Mouse (Mus musculus) intestine, postnatal 0 days (tissue): ENCODE data around the gene Specc1. TPM values are rescaled to one million over a fixed set of nuclear protein-coding genes. Genes with fewer than 3 reads are reported as not detected.

Experiments
- ATAC-seq: fragments of 200-750 bp; cut with Nextera tagmentation; 2 replicates; pipeline ENCODE4 v1.8.0; 2017; ENCODE audit warnings: mild to moderate bottlenecking, moderate TSS enrichment, moderate library complexity
- H3K27ac ChIP-seq: fragments of 300-500 bp; sonication (generic); 2 replicates; pipeline ENCODE4 v1.5.1; 2014; ENCODE audit warnings: mild to moderate bottlenecking, low read depth, low read length, moderate library complexity
- H3K27me3 ChIP-seq: fragments of 300-500 bp; sonication (generic); replicated peaks from 2 replicates; pipeline ENCODE4 v1.6.1; 2014; ENCODE audit warnings: low read length, mixed read lengths; ENCODE audit not compliant: control insufficient read depth, insufficient read depth
- H3K36me3 ChIP-seq: fragments of 300-500 bp; sonication (generic); 2 replicates; pipeline ENCODE4 v1.6.1; 2014; ENCODE audit warnings: mild to moderate bottlenecking, moderate library complexity; ENCODE audit not compliant: control insufficient read depth, insufficient read depth
- H3K4me1 ChIP-seq: fragments of 300-500 bp; sonication (generic); replicated peaks from 2 replicates; pipeline ENCODE4 v1.6.1; 2014; ENCODE audit warnings: antibody characterized with exemption, low read length, mixed read lengths; ENCODE audit not compliant: control insufficient read depth, insufficient read depth
- H3K4me2 ChIP-seq: fragments of 300-500 bp; sonication (generic); replicated peaks from 2 replicates; pipeline ENCODE4 v1.6.1; 2014; ENCODE audit warnings: low read depth, mild to moderate bottlenecking, moderate library complexity
- H3K4me3 ChIP-seq: fragments of 300-500 bp; sonication (generic); 2 replicates; pipeline ENCODE4 v1.5.1; 2014; ENCODE audit warnings: low read depth, low read length
- H3K9ac ChIP-seq: fragments of 300-500 bp; sonication (generic); 2 replicates; pipeline ENCODE4 v1.6.1; 2014; ENCODE audit warnings: mild to moderate bottlenecking, low read depth, low read length
- H3K9me3 ChIP-seq: fragments of 300-500 bp; sonication (generic); 2 replicates; pipeline ENCODE4 v1.6.1; 2016; ENCODE audit warnings: mixed run types; ENCODE audit not compliant: control insufficient read depth
- CTCF ChIP-seq: sonication (generic); IDR thresholded peaks from 2 replicates; pipeline ENCODE4 v1.5.1; 2016; ENCODE audit warnings: low read depth, mild to moderate bottlenecking, control low read depth, antibody characterized with exemption, moderate library complexity
- WGBS: fragments of 180-500 bp; shearing (Covaris S2); extraction: QIAGEN DNeasy Blood & Tissue Kit; methylation state at CpG from one replicate; pipeline ENCODE4 v1.1.7; 2014; 5-methylcytosine and 5-hydroxymethylcytosine counted together
- polyA plus RNA-seq: library from polyadenylated mRNA; unstranded; fragments of >200 nt; fragmentation: Nextera tagmentation; extraction: Ambion mirVana; gene quantifications from 2 replicates; pipeline ENCODE4 v1.2.1, GENCODE M21; 2015

Gene Specc1
- polyA plus RNA-seq, 1 experiment from 2014 or later: 10.3 TPM

GRCm38 (mm10) chr11:62045964-62046363 is 89.4 kb downstream of the Specc1 start:
- WGBS: 58% methylated on average over 2 of the region's 2 CpGs
- H3K27me3 ChIP-seq: no peaks in the 10 kb centered on the region
- H3K4me2 ChIP-seq: no peak overlapping the region
- no peaks in the 10 kb centered on the region for H3K4me1 ChIP-seq
- TF ChIP-seq CTCF: no peak
- no peaks in the 10 kb centered on the region for H3K36me3 ChIP-seq
- H3K9ac ChIP-seq: no peak overlapping the region
- H3K9me3 ChIP-seq: no peaks in the 10 kb centered on the region
- no peak overlapping the region for H3K4me3 ChIP-seq
- no peak overlapping the region for H3K27ac ChIP-seq
- ATAC-seq: no peak

GRCm38 (mm10) chr11:62047817-62048640 is 91.5 kb downstream of the Specc1 start:
- Histone ChIP-seq H3K4me2 (no peak overlapping the region), H3K27ac (no peak overlapping the region), H3K36me3 (no peaks in the 10 kb centered on the region), H3K4me1 (no peaks in the 10 kb centered on the region), H3K4me3 (no peak overlapping the region), H3K27me3 (no peaks in the 10 kb centered on the region), H3K9me3 (no peaks in the 10 kb centered on the region), H3K9ac (0 out of 2 replicates have a peak overlapping the region, but pooled peaks have one; percentile 7)
- TF ChIP-seq CTCF: peak; percentile 91
- no peak for ATAC-seq
- WGBS: 29% methylated on average over 9 of the region's 9 CpGs

- Histone ChIP-seq H3K27ac (no peak overlapping the region), H3K27me3 (no peaks in the 10 kb centered on the region), H3K4me3 (no peak overlapping the region), H3K9me3 (no peaks in the 10 kb centered on the region), H3K9ac (no peak overlapping the region), H3K36me3 (no peaks in the 10 kb centered on the region), H3K4me1 (no peaks in the 10 kb centered on the region), H3K4me2 (no peak overlapping the region)
- no peak for TF ChIP-seq CTCF
- ATAC-seq: no peak
These were observed 92.6 kb downstream of the Specc1 start for GRCm38 (mm10) chr11:62049170-62049569.

GRCm38 (mm10) chr11:62050356-62051330 is 94.1 kb downstream of the Specc1 start:
- WGBS: 35% methylated on average over 8 of the region's 8 CpGs
- H3K9ac ChIP-seq: no peak overlapping the region
- H3K9me3 ChIP-seq: no peaks in the 10 kb centered on the region
- H3K27me3 ChIP-seq: no peaks in the 10 kb centered on the region
- ATAC-seq: peak; percentile 93
- H3K4me1 ChIP-seq: no peaks in the 10 kb centered on the region
- no peak overlapping the region for H3K4me2 ChIP-seq
- TF ChIP-seq CTCF: no peak
- H3K27ac ChIP-seq: peak overlapping the region; percentile 63
- H3K36me3 ChIP-seq: no peaks in the 10 kb centered on the region
- no peak overlapping the region for H3K4me3 ChIP-seq

- 74% methylated on average over 4 of the region's 4 CpGs for WGBS
- no peak overlapping the region for H3K9ac ChIP-seq
- H3K27ac ChIP-seq: no peak overlapping the region
- H3K9me3 ChIP-seq: no peaks in the 10 kb centered on the region
- H3K36me3 ChIP-seq: no peaks in the 10 kb centered on the region
- H3K4me2 ChIP-seq: no peak overlapping the region
- H3K27me3 ChIP-seq: no peaks in the 10 kb centered on the region
- no peaks in the 10 kb centered on the region for H3K4me1 ChIP-seq
- no peak overlapping the region for H3K4me3 ChIP-seq
- no peak for TF ChIP-seq CTCF
- no peak for ATAC-seq
These were observed 94.9 kb downstream of the Specc1 start for GRCm38 (mm10) chr11:62051487-62051886.

GRCm38 (mm10) chr11:62053928-62054327 is 97.4 kb downstream of the Specc1 start:
- Histone ChIP-seq H3K9ac (no peak overlapping the region), H3K9me3 (no peaks in the 10 kb centered on the region), H3K4me3 (no peak overlapping the region), H3K36me3 (no peaks in the 10 kb centered on the region), H3K4me1 (no peaks in the 10 kb centered on the region), H3K27me3 (no peaks in the 10 kb centered on the region), H3K27ac (no peak overlapping the region), H3K4me2 (no peak overlapping the region)
- 84% methylated on average over 9 of the region's 9 CpGs for WGBS
- ATAC-seq: no peak
- no peak for TF ChIP-seq CTCF
